Mouse (Mus musculus) CH12F3 (cell line): Measurements from ENCODE around the gene Brd1.

ENCODE experiments used
- in situ Hi-C: fragments of 300-500 bp; cut with MboI; formaldehyde crosslinking; loops from 2 replicates; pipeline ENCODE4 v1.14.3; 2020; ENCODE audit warnings: low sequenced_read_pairs

Brd1 gene

GRCm38 (mm10) chr15:88692720-88693119, 41.3 kb downstream of the Brd1 start:
- in situ Hi-C loops = no loop called here

GRCm38 (mm10) chr15:88691129-88691528, 42.9 kb downstream of the Brd1 start:
- in situ Hi-C loops = no loop called here

- in situ Hi-C loops = no loop called here
These were observed 45.9 kb downstream of the Brd1 start for GRCm38 (mm10) chr15:88688120-88688519.

- in situ Hi-C loops = no loop called here
These were observed 47.3 kb downstream of the Brd1 start for GRCm38 (mm10) chr15:88686725-88687124.

GRCm38 (mm10) chr15:88684039-88684438, 50.0 kb downstream of the Brd1 start:
- in situ Hi-C loops = no loop called here

GRCm38 (mm10) chr15:88680931-88681330, 53.1 kb downstream of the Brd1 start:
- in situ Hi-C loops = no loop called here

- in situ Hi-C loops = no loop called here
These were observed 56.5 kb downstream of the Brd1 start for GRCm38 (mm10) chr15:88677568-88677967.

- in situ Hi-C loops = no loop called here
These were observed 58.0 kb downstream of the Brd1 start for GRCm38 (mm10) chr15:88675998-88676397.

- in situ Hi-C loops = no loop called here
These were observed 65.3 kb downstream of the Brd1 start for GRCm38 (mm10) chr15:88668693-88669092.

- in situ Hi-C loops = no loop called here
These were observed 66.4 kb downstream of the Brd1 start for GRCm38 (mm10) chr15:88667653-88668052.

- in situ Hi-C loops = no loop called here
These were observed 68.2 kb downstream of the Brd1 start for GRCm38 (mm10) chr15:88665846-88666245.

GRCm38 (mm10) chr15:88663041-88663440, 71.0 kb downstream of the Brd1 start:
- in situ Hi-C loops = no loop called here

GRCm38 (mm10) chr15:88662111-88662850, 71.8 kb downstream of the Brd1 start:
- in situ Hi-C loops = no loop called here

- in situ Hi-C loops = no loop called here
These were observed 72.4 kb downstream of the Brd1 start for GRCm38 (mm10) chr15:88661654-88662053.

- in situ Hi-C loops = no loop called here
These were observed 82.0 kb downstream of the Brd1 start for GRCm38 (mm10) chr15:88652006-88652405.

GRCm38 (mm10) chr15:88651019-88651418, 83.0 kb downstream of the Brd1 start:
- in situ Hi-C loops = no loop called here
